Mouse (Mus musculus): ENCODE measurements around the gene Plekhf1.

DNA sequence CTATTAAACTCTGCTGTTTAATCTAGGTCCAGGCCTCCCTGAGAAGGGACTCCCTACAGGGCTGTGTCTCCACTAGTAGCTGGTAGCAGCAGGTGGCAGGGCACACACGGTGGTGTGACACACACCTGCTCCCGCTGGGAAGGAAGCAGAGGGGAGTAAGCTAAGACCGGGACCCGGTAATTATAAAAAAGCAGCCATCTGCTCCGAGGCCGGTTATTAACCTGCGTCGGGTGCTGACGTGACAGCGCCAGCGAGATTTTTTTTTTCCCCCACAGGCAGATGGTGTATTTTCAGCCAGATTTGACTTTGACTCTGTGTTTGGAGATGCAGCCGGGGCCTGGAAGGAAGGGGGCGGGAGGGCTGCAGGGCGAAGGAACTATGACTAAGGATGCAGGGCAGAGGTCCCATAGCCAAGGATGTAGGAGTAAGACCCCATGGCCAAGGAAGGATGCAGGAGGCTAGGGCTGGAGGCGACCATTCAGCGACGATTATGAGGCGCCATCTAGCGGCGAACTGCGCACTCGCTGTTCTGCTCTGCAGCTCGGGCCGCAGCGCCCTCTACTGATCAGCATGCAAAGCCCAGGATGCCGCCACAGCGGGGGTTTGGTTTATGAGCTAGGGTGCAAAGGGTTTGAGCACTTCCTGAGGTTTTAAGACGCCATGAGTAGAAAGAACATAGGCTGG is 27.1 kb downstream of the Plekhf1 start:
- no peak for TF ChIP-seq GATA1 (IDR thresholded peaks at IDR 0.05; ENCODE audit: borderline replicate concordance, low read length)
- TF ChIP-seq FLI1 (IDR thresholded peaks at IDR 0.05; ENCODE audit: low read length): no peak

All from megakaryocyte, embryonic 14.5 days (primary cell).